Mouse (Mus musculus) liver, postnatal 0 days (tissue): Measurements from ENCODE around the gene Zfhx2.

ENCODE experiments used
- CTCF ChIP-seq: sonication (generic); IDR thresholded peaks from 2 replicates; pipeline ENCODE4 v1.5.1; 2016; ENCODE audit warnings: antibody characterized with exemption, low read depth
- EP300 ChIP-seq: IDR thresholded peaks from 2 replicates; pipeline ENCODE4 v1.6.1; 2016; ENCODE audit warnings: antibody characterized with exemption, low read depth, mild to moderate bottlenecking

DNA sequence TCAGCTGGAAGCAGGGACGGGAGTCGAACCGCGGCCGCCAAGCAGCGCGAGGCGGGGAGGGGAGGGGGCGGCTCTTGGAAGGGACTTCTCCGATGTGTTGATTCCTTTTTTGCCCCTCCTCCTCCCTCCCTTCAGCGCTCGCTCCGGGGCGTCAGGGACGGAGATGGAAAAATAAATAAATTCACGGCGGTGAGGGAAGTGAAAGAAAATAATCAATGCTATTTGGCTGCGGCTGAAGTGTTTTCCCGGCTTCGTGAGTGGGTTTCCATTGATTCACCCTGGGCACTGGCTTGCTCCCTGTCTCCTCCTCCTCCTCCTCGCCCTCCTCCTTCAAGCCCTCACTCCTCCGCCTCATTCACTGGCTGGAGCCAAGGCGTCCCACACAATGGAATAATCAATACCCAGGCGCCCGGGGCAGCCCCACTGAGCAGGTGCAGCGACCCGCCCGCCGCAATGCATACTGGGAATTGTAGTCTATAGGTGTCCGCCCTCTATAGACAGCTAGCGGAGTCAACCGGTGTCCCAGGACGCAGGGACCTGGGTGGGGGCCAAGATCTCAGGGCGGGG is at the start of gene Zfhx2:
- TF ChIP-seq CTCF: peak; percentile 26; the same call in 1 of the 2 replicates
- TF ChIP-seq EP300: peak; percentile 55; the same call in 1 of the 2 replicates
